Mouse (Mus musculus): Measurements from ENCODE around the gene Mzf1.

DNA sequence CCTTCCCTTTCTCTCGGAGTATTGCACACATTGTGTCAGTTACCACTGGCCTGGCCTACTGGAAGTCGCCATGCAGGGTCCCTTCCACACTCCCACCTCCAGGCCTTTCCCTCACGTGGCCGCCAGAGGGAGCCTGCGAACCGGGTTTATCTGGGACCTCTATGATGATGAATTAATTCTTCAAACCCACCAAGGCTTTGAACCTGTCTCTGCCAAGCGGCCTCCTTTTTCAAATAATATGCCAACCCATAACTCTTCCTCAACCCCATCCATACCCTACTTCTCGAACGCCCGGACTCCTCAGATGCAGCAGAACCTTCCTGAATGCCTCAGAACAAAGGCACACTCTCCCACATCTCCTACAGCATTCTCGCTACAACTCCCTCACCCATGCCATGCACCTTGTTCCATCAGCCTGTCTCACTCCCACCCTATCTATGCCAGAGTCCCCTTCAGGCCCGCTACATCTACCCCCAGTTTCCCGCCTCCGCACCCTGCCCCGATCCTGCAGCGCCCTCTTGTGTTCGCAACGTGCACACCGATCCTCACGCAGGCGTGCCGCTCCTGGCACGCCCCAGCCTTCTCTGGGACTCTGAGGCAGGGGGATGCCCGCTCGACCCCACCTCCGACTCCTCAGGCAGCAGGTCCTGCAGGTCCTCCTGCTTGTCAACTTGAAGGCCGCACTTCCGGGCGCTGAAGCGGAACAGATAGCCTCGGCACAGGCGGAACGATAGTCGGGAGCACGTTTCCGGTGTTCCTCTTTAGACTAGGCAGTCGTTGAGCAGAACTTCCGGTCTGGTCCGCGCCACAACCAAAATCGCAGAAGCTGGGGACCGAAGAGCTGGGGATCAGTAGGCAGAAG, 45.2 kb downstream of the Mzf1 start:
- peak; percentile 55 for TF ChIP-seq POLR2A (IDR thresholded peaks at IDR 0.05; ENCODE audit: low read depth, low read length)
- peak; percentile 96 for TF ChIP-seq CTCF (IDR thresholded peaks at IDR 0.05; ENCODE audit: extremely low read depth, insufficient read length, insufficient replicate concordance, low read depth, low read length)
